Mouse (Mus musculus) hindbrain, embryonic 12.5 days (tissue): ENCODE results near the gene Ubtf. TPM values are rescaled to one million over a fixed set of nuclear protein-coding genes. Genes with fewer than 3 reads are reported as not detected.

Experiments used
- ATAC-seq: fragments of 200-750 bp; cut with Nextera tagmentation; 2 replicates; pipeline ENCODE4 v1.8.0; 2017; ENCODE audit warnings: moderate TSS enrichment; ENCODE audit not compliant: low FRiP score
- H3K27ac ChIP-seq: fragments of 300-500 bp; sonication (generic); 2 replicates; pipeline ENCODE4 v1.5.1; 2016; ENCODE audit warnings: mild to moderate bottlenecking
- H3K27me3 ChIP-seq: fragments of 300-500 bp; sonication (generic); 2 replicates; pipeline ENCODE4 v1.6.1; 2016; ENCODE audit warnings: mild to moderate bottlenecking
- H3K36me3 ChIP-seq: fragments of 300-500 bp; sonication (generic); 2 replicates; pipeline ENCODE4 v1.6.1; 2016; ENCODE audit warnings: mild to moderate bottlenecking
- H3K4me1 ChIP-seq: fragments of 300-500 bp; sonication (generic); 2 replicates; pipeline ENCODE4 v1.6.1; 2016
- H3K4me2 ChIP-seq: fragments of 300-500 bp; sonication (generic); replicated peaks from 2 replicates; pipeline ENCODE4 v1.6.1; 2016; ENCODE audit warnings: mild to moderate bottlenecking
- H3K4me3 ChIP-seq: fragments of 300-500 bp; sonication (generic); 2 replicates; pipeline ENCODE4 v1.5.1; 2016; ENCODE audit warnings: mild to moderate bottlenecking
- H3K9ac ChIP-seq: fragments of 300-500 bp; sonication (generic); 2 replicates; pipeline ENCODE4 v1.6.1; 2016; ENCODE audit warnings: mild to moderate bottlenecking, moderate library complexity
- H3K9me3 ChIP-seq: fragments of 300-500 bp; sonication (generic); replicated peaks from 2 replicates; pipeline ENCODE4 v1.6.1; 2016; ENCODE audit warnings: mild to moderate bottlenecking
- whole genome bisulfite sequencing: fragments of 180-500 bp; shearing (Covaris S2); methylation state at CpG from one replicate; pipeline ENCODE4 v1.1.7; 2016; 5-methylcytosine and 5-hydroxymethylcytosine counted together
- polyA plus RNA-seq: library from polyadenylated mRNA; unstranded; fragments of >200 nt; fragmentation: Nextera tagmentation; extraction: Ambion mirVana; gene quantifications from 2 replicates; pipeline ENCODE4 v1.2.1, GENCODE M21; 2016

The Ubtf gene
- polyA plus RNA-seq, 1 experiment from 2014 or later: 111 TPM

DNA sequence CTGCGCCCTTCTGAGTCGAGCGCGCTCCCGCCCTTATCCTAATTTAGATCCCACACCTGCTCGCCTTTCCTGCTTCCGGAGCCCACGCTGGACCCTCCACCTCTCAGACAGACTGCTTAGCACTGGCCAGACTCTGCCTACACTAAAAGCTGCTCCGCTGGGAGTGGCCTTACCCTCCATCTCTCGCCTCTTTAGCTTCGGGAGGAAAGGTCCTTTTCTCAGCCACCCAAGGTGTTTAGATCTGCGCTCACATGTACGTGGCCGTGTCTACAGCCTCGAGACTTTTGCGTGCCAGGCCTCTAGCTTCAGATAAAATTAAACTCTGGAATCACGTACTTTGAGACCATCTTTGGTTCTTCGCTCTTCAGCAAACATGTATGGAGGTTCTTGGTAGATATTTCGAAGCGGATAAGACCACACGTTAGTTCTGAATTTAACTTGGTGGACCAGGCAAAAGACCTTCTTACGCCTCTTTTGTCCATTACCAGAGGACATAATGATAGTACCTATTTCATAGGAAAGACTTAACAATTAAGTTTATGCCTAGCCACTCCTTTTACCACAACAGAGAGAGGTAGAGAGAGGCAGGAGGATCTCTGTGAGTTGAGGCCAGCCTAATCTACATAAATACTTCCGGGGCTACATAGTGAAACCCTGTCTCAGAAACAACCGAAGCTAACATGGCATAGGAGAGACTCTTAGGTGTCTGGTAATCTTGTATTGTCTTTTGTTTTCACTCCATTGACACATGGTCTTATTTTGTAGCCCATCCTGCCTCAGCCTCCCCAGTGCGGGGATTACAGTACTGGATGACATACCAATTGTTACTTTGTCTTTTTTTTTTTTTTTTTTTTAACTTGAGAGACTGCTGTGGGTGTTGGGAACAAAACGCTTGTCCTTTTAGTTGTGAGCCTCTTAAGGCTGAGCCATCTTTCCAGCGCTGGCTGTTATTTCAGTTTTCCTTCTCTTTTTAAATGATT, 21.7 kb downstream of the Ubtf start:
- Histone ChIP-seq H3K4me3 (peak overlapping the region; percentile 88), H3K27ac (peak overlapping the region; percentile 100), H3K27me3 (no peaks in the 10 kb centered on the region), H3K36me3 (peaks cover 15% of the 10 kb centered on the region), H3K9me3 (no peaks in the 10 kb centered on the region), H3K4me2 (peak overlapping the region; percentile 89), H3K4me1 (peaks cover 26% of the 10 kb centered on the region), H3K9ac (peak overlapping the region; percentile 94)
- peak; percentile 43 for ATAC-seq
- WGBS: 28% methylated on average over 27 of the region's 27 CpGs

DNA sequence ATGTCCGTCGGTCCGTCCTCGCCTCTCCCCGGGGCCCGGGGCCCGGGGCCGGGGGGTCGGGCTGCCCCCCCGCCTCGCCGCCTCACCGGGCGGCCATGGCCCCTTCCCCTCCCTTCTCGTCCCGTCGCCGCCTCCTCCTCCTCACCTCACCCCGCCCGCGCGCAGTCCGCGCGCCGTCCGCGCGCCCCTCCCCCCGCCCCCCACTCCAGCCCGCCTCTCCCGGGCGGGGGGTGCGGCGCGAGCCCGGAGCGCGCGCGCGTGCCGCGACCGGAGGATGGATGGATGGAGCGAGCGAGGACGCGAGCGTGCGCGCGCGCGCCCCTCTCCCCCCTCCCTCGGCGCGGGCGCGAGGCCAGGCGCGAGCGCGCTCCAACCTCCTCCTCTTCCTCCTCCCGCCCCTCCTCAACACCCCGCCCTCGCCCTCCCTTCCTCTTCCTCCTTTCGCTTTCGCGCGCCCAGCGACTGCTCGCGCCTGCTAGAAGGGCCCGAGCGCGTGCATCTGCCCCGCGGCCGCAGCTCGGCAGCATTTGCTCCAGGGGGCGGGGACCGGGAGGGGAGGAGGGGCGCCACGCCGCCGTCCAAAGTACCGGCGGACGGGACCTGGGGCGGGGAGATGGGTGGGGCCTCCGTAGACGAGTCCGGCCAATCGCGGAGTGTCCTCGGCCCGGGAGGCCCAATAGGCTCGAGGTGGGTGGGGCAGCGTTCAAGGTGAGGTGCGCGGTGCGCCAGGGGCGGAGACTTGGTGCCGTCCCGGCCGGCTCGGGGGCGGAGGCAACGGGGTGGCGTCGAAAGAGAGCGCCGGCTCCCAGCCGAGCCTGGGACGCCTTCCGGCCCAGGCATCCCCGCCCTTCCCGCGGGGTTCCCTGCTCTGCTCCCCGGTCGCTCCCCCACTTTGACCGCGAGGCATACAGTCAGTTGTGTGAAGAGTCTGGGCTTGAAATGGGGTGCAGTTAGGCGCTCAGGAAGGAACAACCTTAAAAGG, 22.8 kb downstream of the Ubtf start, which contains the start of gene Atxn7l3:
Atxn7l3 (minus strand) TSS at position 141 of the 982 bp plus-strand sequence.
- Histone ChIP-seq H3K9ac (peak within 1 kb of the TSS; percentile 94), H3K4me2 (peak within 1 kb of the TSS; percentile 89), H3K27me3 (no peaks in the 10 kb centered on the region), H3K4me3 (peak within 1 kb of the TSS; percentile 88), H3K4me1 (peaks cover 26% of the 10 kb centered on the region), H3K27ac (peak within 1 kb of the TSS; percentile 100), H3K36me3 (peaks cover 26% of the 10 kb centered on the region), H3K9me3 (no peaks in the 10 kb centered on the region)
- peak; percentile 94 for ATAC-seq
- under 1% methylated on average over 72 of the region's 125 CpGs for WGBS

DNA sequence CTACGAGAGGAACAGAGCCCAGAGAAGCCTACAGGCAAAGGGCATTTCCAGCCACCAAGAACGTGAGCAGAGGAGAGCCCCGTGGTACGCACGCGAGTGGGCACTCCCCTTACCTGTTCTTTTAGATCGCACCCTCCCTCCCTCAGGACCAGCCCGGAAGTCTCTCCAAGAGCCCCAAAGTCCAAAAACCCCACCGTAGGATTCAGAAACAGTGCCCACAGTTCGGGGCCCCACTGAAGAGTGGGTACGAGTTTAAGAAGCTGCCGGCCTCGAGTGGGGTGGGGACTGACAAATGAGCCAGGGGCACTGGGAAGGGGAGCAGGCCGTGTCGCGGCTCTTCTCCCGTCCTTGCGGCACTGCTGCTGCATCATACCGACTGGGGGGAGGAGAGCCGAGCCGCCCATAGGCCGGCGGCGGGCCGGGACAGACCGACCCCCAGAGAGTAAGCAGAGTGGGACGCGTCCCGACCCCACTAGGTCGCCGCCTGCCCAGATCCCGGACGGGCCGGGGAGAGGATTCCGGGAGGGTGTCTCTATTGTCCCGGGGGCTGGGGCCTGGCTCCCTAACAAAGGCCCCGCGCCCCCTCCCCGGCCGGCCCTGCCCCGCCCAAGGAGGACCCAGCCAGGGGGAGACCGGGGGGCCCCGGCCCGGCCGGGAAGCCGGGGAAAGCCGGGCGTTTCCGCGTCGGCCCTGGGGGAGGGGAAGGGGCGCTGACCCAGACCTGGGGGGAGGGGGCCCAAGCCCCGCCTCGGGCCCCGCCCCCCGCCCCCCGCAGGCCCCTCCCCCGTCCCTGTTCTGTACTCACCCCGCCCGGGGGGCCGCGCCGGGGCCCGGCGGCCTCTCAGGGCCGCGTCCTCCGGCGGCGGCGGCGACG, 23.7 kb downstream of the Ubtf start:
- Histone ChIP-seq H3K4me1 (peaks cover 29% of the 10 kb centered on the region), H3K9ac (peak overlapping the region; percentile 94), H3K27ac (peak overlapping the region; percentile 100), H3K4me2 (peak overlapping the region; percentile 89), H3K4me3 (peak overlapping the region; percentile 88), H3K9me3 (no peaks in the 10 kb centered on the region), H3K36me3 (peaks cover 36% of the 10 kb centered on the region), H3K27me3 (no peaks in the 10 kb centered on the region)
- under 1% methylated on average over 37 of the region's 73 CpGs for WGBS
- peak; percentile 47 for ATAC-seq

DNA sequence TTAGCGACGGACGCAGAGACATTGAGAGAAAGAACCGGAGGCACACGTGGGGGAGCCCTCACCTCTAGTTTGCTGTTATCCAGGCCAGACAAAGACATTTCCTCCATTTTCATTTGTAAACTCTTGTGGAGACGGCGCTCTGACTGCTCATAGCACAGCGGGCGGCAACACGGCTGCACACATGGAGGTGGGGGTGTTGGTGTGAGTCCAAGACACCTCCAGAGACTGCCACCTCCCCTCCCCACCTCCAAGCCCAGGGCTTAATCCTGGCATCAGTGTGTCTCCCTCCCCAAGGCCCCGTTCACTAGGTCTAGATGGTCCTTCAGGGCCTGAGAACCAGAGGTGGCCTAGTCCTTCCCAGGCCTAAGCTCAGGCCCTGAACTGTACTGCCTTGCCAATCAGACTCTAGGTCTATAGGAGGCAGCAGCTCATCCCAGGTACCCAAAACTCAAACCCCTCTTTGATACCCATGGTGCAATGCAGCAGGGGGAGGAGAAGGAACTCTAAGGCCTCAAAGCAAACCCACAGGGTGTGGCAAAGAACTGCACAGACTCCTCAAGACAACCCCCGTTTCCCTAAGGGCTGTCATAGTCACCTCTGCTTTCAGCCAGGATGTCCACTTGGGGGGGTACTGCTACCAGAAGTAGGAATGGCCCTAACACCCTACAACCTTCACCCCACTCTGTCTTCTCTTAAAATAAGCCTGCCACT, 24.5 kb downstream of the Ubtf start:
- Histone ChIP-seq H3K27ac (peak overlapping the region; percentile 100), H3K36me3 (peaks cover 44% of the 10 kb centered on the region), H3K4me3 (peak overlapping the region; percentile 88), H3K27me3 (no peaks in the 10 kb centered on the region), H3K9ac (peak overlapping the region; percentile 94), H3K9me3 (no peaks in the 10 kb centered on the region), H3K4me2 (peak overlapping the region; percentile 89), H3K4me1 (peaks cover 29% of the 10 kb centered on the region)
- 70% methylated on average over 12 of the region's 12 CpGs for WGBS
- ATAC-seq: no peak

DNA sequence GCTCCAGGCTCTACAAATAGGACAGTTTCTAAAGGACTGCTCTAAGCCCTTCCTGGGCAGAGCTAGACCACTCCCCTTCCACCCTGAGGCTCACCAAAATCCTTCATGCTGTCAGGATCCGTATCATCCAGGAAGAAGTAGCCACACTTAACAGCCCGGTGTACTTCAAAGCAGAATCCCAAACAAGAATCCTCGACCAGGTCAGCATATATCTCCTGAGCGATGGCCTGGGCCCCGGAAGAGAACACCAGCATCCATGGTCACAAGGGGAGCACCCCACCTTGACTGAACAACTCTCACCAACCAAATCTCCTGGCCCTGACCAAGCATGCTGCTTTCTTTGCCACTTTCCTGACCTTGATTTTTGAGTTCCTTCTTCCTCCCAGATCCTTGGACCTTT, 25.1 kb downstream of the Ubtf start:
- WGBS: 85% methylated on average over 5 of the region's 5 CpGs

DNA sequence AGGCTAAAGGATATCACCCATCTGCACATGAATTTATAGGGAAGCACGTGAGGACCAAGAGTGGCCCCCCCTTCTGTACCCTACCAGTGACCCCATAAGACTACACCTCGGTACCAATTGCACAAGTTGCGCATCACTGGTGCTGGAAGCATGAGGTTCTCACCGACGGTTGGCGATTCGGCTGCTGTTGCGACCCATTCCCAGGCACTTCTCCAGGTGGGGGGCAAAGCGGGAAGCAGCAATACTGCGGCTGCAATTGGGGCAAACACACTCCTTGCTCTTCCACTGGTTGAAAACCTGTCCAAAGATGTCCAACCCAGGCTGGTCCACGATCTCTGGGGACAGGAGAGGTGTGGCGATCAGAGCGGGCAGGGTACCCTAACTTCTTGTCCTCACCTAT, 25.6 kb downstream of the Ubtf start:
- Histone ChIP-seq H3K4me1 (peaks cover 32% of the 10 kb centered on the region), H3K9me3 (no peaks in the 10 kb centered on the region), H3K27ac (no peak overlapping the region), H3K4me2 (no peak overlapping the region), H3K9ac (peak overlapping the region; percentile 94; the same call in 1 of the 2 replicates), H3K4me3 (no peak overlapping the region), H3K36me3 (peaks cover 50% of the 10 kb centered on the region), H3K27me3 (no peaks in the 10 kb centered on the region)
- whole genome bisulfite sequencing: 96% methylated on average over 13 of the region's 13 CpGs
- ATAC-seq: no peak

More for the DNA sequence above, 25.1 kb downstream of the Ubtf start:
- Histone ChIP-seq H3K9ac (peak overlapping the region; percentile 94), H3K27ac (0 out of 2 replicates have a peak overlapping the region, but pooled peaks have one; percentile 100), H3K36me3 (peaks cover 47% of the 10 kb centered on the region), H3K9me3 (no peaks in the 10 kb centered on the region), H3K4me3 (peak overlapping the region; percentile 88; the same call in 1 of the 2 replicates), H3K4me2 (peak overlapping the region; percentile 89), H3K27me3 (no peaks in the 10 kb centered on the region), H3K4me1 (peaks cover 31% of the 10 kb centered on the region)
- no peak for ATAC-seq

DNA sequence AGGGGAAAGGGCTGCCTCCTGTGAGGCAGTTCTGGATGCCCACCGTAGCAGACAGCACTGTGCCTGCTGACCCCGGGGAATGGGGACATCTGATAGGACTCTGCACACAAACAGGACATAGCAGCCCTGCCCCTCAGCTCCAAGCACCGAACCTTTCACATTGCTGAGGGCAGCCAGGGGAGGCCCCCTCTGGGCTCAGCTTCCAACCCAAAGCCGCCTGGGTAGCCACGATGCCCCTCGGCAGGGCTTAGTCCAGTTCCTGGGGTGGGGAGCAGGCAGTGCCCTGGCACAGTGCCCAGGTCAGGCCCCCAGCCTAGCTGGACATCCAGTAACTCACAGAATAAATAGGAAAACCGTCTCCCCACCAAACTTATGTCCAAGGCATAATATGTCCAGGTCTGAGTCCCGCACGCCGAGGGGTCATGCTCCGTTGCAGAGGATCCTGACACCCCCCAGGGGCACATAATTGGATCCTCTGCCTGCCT, 28.4 kb downstream of the Ubtf start:
- ATAC-seq: no peak
- 0 out of 2 replicates have a peak overlapping the region, but pooled peaks have one; percentile 24 for H3K9ac ChIP-seq
- no peak overlapping the region for H3K4me3 ChIP-seq
- peaks cover 68% of the 10 kb centered on the region for H3K36me3 ChIP-seq
- no peak overlapping the region for H3K4me2 ChIP-seq
- no peaks in the 10 kb centered on the region for H3K27me3 ChIP-seq
- H3K9me3 ChIP-seq: no peaks in the 10 kb centered on the region
- peaks cover 36% of the 10 kb centered on the region for H3K4me1 ChIP-seq
- WGBS: 85% methylated on average over 11 of the region's 11 CpGs
- no peak overlapping the region for H3K27ac ChIP-seq

DNA sequence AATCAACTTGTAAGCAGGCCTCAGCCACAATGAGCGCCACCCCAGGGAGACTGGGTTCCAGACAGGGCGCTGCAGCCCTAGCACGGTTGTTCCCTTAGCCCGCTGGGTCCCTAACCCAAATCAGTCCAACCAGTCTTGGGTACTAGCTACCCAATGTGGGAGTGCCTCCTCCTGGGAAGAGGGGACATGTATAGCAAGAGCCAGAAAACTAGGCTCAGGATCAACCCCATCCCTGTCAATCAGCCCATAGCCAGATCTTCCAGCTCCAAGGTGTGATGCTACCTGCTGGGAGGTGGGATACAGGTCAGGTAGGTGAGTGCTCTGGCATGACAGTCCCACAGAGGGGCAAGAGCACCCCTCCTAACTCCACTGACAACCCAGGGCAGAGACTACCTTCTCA, 29.4 kb downstream of the Ubtf start:
- Histone ChIP-seq H3K4me1 (peaks cover 36% of the 10 kb centered on the region), H3K9me3 (no peaks in the 10 kb centered on the region), H3K27me3 (no peaks in the 10 kb centered on the region), H3K27ac (no peak overlapping the region), H3K9ac (no peak overlapping the region), H3K4me3 (no peak overlapping the region), H3K36me3 (peaks cover 68% of the 10 kb centered on the region), H3K4me2 (no peak overlapping the region)
- 84% methylated on average over 4 of the region's 4 CpGs for WGBS
- ATAC-seq: no peak

DNA sequence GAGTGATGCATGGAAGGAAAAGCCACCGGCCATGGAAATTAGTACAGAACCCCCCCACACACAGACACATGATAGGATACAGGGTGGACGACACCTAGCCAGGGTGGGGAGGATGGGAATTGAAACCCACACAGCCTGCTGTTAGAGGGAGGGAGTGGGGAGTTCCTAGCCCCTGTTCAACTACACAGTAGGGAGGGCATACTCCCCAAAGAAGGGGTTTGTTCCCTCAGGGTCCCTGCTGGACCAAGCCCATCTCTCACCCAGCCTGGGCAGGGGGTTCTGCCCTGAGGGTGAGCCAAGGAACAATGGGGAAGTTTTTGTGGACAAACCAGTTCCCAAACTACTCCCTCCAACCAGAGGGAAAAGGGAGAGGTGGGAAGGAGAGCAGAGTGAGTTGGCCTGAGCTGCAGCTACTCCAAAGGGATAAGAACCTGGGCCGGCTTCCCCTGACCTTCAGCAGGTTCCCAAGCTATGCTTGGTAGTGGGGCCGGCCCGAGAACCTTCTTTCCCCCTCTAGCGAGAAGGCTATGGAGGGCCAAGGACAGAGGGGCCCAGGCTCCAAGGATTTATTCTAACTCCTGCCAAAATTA, 29.9 kb downstream of the Ubtf start:
- peak overlapping the region; percentile 26; the same call in 1 of the 2 replicates for H3K27ac ChIP-seq
- ATAC-seq: no peak
- no peak overlapping the region for H3K9ac ChIP-seq
- no peaks in the 10 kb centered on the region for H3K9me3 ChIP-seq
- no peaks in the 10 kb centered on the region for H3K27me3 ChIP-seq
- H3K36me3 ChIP-seq: peaks cover 68% of the 10 kb centered on the region
- 63% methylated on average over 6 of the region's 6 CpGs for WGBS
- peaks cover 30% of the 10 kb centered on the region for H3K4me1 ChIP-seq
- no peak overlapping the region for H3K4me3 ChIP-seq
- no peak overlapping the region for H3K4me2 ChIP-seq

DNA sequence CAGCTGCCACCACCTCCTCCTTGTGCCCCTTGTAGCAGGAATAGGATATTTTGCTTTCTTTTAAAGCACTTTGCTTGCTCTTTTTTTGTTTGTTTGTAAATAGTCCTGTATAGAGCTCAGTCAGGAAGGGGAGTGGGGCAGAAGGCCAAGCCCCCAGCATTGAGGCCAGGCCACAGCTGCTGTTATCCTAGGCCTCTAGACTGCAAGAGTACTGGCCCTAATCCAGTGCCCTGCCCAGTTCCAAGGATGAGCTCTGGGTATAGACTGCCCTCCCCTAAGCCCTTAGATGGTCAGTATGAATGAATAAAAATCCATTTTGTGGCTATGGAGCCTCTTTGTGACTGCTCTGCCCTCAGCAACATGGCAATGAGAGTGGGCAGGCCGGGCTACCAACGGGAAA, 30.6 kb downstream of the Ubtf start:
- Histone ChIP-seq H3K36me3 (peaks cover 63% of the 10 kb centered on the region), H3K4me2 (no peak overlapping the region), H3K27me3 (no peaks in the 10 kb centered on the region), H3K4me1 (peaks cover 23% of the 10 kb centered on the region), H3K9ac (no peak overlapping the region), H3K9me3 (no peaks in the 10 kb centered on the region), H3K27ac (peak overlapping the region; percentile 26; the same call in 1 of the 2 replicates), H3K4me3 (no peak overlapping the region)
- 80% methylated on average over 2 of the region's 2 CpGs for WGBS
- ATAC-seq: no peak
